Mouse (Mus musculus) neutrophil, adult 65 days (primary cell): Measurements from ENCODE around the gene Dusp28. TPM values are rescaled to one million over a fixed set of nuclear protein-coding genes. Genes with fewer than 3 reads are reported as not detected.

Source experiments
- total RNA-seq: library from RNA; stranded (reverse); gene quantifications from 2 replicates; pipeline ENCODE4 v1.2.4, GENCODE M21; 2023

The Dusp28 gene
- total RNA-seq: 1.1 and 1.3 TPM in 2 replicates

DNA sequence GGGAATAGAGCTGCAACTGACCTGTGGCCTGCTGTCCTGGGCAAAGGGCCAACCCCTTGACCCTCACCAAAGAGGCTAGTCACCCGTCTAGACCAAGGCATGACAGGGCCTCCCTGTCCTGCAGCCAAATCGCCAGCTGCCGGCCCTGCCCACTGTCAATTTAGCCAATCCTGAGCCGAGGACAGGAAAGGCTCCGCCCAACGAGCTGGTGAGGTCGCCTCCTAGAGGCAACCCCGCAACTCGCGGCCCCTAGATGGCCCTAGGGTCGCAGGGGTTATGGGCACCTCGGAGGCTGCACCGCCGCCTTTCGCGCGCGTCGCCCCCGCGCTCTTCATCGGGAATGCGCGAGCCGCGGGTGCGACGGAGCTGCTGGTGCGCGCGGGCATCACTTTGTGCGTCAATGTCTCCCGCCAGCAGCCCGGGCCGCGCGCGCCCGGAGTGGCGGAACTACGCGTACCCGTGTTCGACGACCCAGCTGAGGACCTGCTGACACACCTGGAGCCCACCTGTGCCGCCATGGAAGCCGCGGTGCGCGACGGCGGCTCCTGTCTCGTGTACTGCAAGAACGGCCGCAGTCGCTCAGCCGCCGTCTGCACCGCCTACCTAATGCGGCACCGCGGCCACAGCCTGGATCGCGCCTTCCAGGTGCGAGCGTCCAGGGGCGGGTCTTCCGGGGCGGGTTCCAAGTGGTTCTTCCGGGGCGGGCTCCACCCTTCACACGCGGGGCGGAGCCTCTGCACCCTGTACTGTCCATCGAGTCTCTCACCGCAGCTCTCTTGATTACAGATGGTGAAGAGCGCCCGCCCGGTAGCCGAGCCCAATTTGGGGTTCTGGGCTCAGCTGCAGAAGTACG is at the start of gene Dusp28:
Gene Dusp28 (plus strand): TSS at position 203 of the 853 bp plus-strand sequence.

DNA sequence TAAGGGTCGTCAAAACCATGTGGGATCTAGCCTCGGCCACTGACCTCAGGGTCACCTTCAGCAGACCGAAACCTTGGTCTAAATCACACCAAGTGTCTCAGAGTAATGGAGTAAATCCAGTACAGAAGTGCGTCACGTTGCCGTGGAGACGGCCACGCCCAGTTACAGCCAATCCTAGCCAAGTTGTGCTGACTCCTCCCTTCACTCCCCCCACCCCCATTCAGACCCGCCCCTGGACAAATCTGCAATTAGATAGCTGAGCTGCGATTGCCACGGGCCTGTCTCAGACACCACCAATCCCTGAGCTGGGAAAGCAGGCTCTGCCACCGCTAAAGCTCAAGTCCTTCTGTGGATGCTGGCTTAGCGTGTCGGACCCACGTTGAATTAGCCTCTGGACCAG is 4.0 kb upstream of the Dusp28 start, which contains the start of gene Ankmy1:
Gene Ankmy1 (minus strand): TSS at position 121 of the 400 bp plus-strand sequence.

DNA sequence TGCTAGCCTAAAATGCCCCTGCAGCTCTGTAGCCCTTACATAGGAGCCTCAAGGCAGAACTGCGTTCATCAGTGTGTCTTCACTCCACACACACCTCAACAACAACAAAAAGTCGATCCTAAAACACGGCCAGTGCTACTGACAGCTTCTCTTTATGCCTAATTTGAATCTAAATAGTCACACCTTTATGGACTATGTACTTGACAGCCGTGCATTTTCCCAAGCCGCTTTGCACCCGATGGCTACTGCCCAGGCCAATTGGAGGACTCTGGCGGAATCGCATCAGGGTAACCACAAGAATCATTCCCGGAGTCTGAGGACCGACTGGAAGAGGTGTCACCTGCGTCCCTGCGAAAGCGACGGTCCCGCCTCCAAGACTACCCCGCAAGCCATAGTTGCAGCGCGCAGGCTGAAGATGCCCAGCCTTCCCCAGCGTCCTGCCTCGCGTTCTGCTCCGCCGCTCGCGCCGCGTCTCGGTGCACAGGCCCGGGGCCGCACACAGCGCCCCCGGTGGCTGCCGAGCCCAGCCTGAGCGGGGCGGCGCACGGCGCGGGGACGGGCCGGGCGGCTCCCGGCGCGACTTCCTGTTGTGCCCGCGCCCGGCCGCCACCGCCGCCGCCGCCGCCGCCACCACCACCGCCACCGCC is 3.6 kb downstream of the Dusp28 start, which contains the start of gene Rnpepl1:
Gene Rnpepl1 (plus strand): TSS at position 545 of the 647 bp plus-strand sequence.

GRCm38 (mm10) chr1:92934182-92934827 is 27.5 kb downstream of the Dusp28 start, which contains the start of gene Capn10:
Gene Capn10, plus strand, starts transcription at chr1:92934376.

DNA sequence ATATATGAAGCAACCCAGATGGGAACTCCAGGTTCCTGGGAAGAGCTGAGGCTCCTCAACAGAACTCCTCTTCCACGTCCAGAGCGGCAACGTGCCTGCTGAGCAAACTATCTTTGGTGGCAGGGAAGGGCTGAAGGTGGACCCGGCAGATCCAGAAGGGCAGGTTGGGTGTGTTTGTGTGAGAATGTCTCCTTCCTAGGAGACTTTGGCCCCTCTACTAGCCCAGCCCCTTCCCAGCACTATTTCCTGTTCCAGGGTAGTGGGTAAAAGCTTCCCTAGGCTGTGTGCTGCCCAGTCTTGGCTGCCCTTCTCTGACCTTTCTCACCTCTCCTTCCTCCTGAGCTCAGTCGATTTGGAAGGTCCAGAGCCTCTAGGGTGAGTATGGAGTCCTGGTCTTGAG is 43.8 kb downstream of the Dusp28 start, which contains the start of gene Gpr35:
Gene Gpr35 (plus strand): TSS at position 259 of the 400 bp plus-strand sequence.

Other genes with a start within 250 kb of the Dusp28 start
- gene Gpc1, start 75.3 kb upstream of the Dusp28 start, total RNA-seq: 39.8 and 41.8 TPM in 2 replicates
- not detected in 2 replicates for gene Ankmy1, start 4.1 kb upstream of the Dusp28 start, total RNA-seq
- gene Rnpepl1, start 3.8 kb downstream of the Dusp28 start, total RNA-seq: 64.1 and 106 TPM in 2 replicates
- 23.9 and 26.6 TPM in 2 replicates for gene Capn10, start 27.4 kb downstream of the Dusp28 start, total RNA-seq
- 19.9 and 20.6 TPM in 2 replicates for gene Gpr35, start 43.9 kb downstream of the Dusp28 start, total RNA-seq
- gene Aqp12, start 99.4 kb downstream of the Dusp28 start, total RNA-seq: not detected in 2 replicates
- gene Kif1a, start 195.0 kb downstream of the Dusp28 start, total RNA-seq: 0.54 and 2.0 TPM in 2 replicates
- gene Agxt, start 228.3 kb downstream of the Dusp28 start, total RNA-seq: not detected in 2 replicates